Mouse (Mus musculus) mouse trophoblast stem cell (cell line): ENCODE results near the gene Abcb1a.

Experiments used
- in situ Hi-C, 2 experiments: fragments of 300-500 bp; cut with MseI, MboI; formaldehyde crosslinking; loops; 2 replicates in 1 of 2; 3 replicates in 1 of 2; pipeline ENCODE4 v1.15.1; 2025

Abcb1a gene

GRCm38 (mm10) chr5:8659911-8660737 is at the start of gene Abcb1a:
Abcb1a (plus strand) TSS chr5:8660077.
- in situ Hi-C loops: no loop called here

DNA sequence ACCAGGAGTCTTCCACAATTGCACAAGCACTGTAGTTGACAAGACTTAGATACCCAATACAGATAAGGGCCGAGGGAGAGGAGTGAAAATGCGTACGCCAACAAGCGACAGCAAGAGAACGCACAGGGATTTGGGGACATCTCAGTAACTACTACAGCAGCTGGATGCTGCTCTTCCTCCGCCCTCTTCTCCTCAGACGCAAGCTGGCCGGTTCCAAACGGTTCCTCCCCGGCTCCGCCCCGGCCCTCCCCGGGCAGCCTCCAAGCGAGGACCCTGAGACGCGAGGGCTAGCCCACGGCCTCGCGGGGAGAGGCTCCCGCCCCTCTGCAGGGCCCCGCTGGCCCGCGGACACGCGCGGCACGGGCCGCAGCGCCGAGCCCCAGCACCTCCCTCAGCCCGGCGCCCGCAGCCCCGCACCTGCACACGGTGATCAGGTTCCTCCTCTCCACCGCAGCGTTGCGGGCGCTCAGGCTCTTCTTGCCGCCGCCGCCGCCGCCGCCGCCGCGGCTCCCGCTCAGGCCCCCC is 37.7 kb upstream of the Abcb1a start:
- in situ Hi-C loops: no loop called here

DNA sequence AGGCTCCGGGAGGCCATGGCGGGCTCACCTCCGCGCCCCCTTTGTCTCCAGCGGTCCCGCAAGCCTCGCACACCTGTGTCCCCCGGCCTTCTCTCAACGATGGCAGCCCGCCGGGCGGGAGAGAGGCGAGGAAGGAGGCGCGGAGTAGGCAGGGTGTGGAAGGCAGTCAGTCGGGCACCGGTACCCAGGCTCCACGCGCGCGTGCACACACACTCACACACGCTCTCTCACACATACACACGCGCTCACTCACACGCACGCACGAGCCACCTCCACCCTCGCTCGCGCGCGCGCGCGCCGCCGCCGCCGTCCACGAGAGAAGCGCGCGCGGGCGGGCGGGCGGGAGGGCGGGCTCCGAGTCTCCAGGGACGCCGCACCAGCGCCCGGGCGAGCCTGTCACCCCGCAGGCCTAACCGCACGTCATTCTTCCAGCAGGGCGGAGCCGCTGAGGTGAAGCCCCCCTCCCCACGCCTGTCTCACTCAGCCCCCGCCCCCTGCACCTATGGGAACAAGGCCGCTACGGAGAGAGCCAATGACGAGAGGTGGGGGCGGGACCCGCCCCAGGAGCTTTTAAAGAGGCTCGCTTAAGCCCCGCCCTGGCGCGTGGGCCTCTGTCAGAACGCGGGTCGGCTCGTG is 37.2 kb upstream of the Abcb1a start, which contains the start of gene Rundc3b:
Rundc3b (minus strand) TSS at position 357 of the 636 bp plus-strand sequence.
- in situ Hi-C loops: no loop called here

DNA sequence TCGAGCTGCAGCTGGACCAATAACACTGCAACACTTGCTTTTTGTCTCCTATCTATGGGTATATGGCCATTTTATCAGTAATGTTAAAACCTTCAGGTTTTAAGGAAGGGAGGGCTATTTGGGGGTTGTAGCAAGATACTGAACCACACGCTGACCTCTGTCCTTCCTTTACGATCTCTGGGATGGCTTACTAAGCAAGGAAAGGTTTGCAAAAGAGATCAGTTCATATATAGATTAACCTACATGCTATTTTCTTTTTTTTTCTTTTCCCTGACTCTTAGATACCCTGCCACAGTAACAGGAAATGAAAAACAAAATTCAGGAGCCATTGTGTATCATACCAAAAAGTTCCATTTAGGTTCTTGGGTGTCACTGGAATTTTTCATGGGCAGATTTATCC is 27.0 kb upstream of the Abcb1a start:
- in situ Hi-C loops: no loop called here

- in situ Hi-C loops: no loop called here
Observed at GRCm38 (mm10) chr5:8634489-8634975, 25.3 kb upstream of the Abcb1a start.

DNA sequence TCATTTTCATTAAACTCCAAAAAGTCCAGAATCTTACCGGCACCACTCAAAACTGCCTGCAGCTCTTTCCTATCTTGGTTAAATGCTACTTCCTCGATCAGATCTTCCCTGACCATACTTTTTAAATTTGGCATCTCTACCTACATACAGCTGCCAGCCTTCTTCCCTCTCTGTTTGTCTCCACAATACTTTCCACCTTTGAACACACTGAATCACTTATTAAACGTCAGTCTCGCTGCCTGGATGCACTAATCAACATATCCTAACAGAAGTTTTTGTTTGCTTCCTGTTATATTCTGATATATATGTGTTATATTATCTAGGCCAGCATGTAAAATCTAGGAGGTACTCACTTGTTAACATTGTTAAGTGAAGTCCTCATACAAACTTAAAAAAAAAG is 11.6 kb upstream of the Abcb1a start:
- in situ Hi-C loops: no loop called here

GRCm38 (mm10) chr5:8648774-8649173 is 11.1 kb upstream of the Abcb1a start:
- in situ Hi-C loops: no loop called here

GRCm38 (mm10) chr5:8652085-8652484 is 7.8 kb upstream of the Abcb1a start:
- in situ Hi-C loops: no loop called here

DNA sequence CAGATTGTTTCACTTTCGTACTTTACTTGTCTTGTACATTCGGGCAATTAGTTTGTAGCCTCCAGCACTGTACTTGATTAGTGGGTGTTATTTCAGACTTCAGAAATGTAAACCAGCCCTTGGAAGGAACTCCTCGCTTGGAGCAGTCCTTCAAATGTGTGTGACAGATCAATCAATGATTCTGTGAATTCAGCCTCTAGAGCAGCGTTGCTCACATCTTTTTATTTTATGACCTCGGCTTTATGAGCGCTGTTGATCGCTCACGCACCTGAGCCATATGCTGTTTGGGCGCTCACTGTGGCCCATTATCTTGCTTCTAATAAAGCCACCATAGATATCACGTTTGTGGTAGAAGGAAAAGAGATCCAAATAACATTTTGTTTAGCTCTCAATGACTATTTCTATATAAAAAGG is 868 bp downstream of the Abcb1a start:
- in situ Hi-C loops: no loop called here

DNA sequence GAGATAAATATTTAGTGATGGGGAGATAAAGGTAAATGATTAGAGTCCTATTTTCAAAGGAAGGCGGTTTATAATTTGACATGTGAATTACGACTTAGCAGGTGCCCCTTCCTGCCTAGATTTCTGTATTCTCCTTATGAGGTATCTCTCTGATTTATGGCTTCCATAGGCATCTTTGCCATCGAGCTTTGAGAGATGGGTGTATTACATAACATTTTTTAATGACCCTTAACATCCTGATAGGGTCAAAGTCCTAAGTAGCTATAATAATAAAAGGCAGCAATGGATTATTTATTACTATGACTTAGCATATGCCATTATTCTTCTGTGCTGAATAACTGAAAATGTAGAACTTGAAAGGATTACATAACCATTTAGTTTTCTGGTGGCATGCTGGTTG is 4.8 kb downstream of the Abcb1a start:
- in situ Hi-C loops: no loop called here

DNA sequence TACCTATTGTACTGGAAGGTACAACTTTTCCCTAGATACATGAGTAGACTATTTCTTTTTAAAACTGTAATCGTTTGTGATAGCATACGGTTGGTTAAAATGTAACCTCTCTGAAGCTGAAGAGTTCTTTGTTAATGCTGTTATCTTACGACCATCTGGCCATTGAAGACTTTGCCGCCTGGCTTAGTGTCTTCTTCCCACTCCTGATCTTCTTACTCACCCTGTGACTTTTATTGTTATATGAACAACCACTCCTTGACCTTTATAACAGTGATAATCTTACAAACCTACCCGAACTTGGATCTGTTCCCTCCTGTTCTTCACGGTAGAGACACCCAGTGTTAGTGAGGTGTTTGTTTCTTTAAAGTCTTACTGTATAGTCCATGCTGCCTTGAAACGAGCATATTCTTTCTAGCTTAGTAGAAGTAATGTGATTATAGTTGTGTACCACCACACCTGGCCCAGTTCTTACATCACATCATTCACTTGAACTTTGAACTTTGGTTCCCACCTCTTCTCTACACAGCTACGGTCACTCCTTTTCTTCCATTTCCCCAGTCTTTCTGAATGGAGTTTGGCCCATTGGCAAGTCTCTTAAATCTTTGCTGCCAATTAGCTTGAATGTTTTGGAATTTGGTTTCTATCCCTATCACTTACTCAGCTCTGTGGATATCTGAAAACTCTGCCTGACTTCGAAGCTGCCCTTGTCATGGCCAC is 8.0 kb downstream of the Abcb1a start:
- in situ Hi-C loops: no loop called here

DNA sequence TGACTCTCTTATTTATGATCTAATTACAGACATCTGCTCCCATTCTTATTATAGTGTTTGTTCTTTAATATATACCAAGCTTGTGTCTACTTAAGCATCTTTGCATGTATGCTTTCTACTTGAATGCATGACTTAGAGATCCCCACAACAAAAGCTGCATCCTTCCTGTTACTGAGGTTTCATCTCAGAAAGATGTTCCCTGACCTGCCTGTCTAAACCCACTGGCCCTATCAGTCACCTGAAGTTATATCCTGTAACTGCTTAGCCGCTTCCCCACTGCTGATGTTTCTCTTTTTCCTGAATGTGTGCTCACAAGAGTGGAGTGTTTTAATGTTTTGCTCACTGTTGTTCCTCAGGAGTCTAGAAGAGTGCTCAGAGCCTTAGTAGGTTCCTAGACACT is 9.7 kb downstream of the Abcb1a start:
- in situ Hi-C loops: no loop called here

- in situ Hi-C loops: no loop called here
Observed at GRCm38 (mm10) chr5:8675262-8675951, 15.5 kb downstream of the Abcb1a start.

DNA sequence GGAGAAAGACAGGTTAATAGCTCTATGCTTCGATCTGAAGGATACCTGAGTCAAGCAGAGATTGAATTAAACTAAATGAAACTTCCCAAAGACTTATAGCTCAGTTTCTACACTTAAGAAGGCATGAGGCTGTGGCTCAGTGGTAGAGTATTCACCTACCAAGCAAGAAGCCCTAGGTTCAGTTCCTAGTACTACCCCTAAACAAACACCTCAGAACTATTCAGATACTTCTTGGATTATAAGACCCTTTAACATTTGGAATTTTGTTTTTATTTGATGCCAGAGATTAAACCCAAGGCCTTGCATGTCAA is 16.0 kb downstream of the Abcb1a start:
- in situ Hi-C loops: no loop called here

- in situ Hi-C loops: no loop called here
Observed at GRCm38 (mm10) chr5:8681166-8681565, 21.3 kb downstream of the Abcb1a start.

- in situ Hi-C loops: no loop called here
Observed at GRCm38 (mm10) chr5:8683686-8684085, 23.8 kb downstream of the Abcb1a start.

DNA sequence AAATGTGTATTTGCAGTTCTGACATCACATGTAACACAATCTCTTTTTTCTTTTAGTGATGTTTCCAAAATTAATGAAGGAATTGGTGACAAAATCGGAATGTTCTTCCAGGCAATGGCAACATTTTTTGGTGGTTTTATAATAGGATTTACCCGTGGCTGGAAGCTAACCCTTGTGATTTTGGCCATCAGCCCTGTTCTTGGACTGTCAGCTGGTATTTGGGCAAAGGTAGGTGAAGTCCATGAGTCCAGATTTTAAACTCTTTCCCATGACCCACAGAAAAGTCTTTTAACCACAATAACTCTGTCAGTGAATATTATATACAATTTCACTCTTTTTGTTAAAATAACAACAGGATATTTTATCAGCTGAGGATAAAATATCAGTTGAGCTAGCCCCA is 26.2 kb downstream of the Abcb1a start:
- in situ Hi-C loops: no loop called here

- in situ Hi-C loops: no loop called here
Observed at GRCm38 (mm10) chr5:8687550-8687949, 27.7 kb downstream of the Abcb1a start.

- in situ Hi-C loops: no loop called here
Observed at GRCm38 (mm10) chr5:8716061-8716460, 56.2 kb downstream of the Abcb1a start.

DNA sequence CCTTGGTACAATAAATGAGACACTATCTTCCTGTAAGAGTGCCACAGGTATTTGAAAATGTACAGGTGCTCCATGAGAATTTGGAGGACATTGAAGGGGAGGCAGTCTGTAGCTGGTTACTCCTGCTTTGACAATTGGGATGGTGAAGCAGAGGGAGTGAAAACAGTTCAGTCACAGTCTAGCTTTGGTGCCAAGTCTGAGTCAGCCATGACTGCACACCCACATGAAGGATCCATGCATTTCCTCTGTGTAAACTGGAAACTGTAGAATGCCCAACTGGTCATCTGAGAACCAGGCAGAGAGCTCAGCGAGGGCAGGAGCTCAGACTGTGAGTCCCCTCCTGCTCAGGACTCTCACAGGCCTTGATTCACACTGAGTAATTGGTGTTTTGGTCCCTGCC is 59.7 kb downstream of the Abcb1a start:
- in situ Hi-C loops: no loop called here

DNA sequence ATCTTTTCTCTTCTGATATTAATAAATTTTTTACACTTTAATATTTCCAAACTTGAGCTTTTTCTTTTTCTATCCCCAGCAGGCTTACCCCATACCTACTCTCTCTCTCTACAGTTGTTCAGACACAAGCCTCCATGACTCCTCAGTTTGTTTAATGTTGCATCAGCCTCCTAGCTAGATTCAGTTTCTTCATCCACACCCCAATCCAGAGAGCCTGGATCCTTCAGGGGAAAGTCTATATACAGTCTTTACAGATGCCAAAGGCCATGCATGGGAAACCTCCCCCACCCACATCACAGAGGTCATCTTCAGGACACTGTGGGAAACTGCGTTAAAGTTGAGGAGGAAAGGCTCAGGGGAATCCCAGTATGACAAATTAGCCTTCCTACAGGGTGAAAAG is 62.3 kb downstream of the Abcb1a start:
- in situ Hi-C loops: no loop called here

DNA sequence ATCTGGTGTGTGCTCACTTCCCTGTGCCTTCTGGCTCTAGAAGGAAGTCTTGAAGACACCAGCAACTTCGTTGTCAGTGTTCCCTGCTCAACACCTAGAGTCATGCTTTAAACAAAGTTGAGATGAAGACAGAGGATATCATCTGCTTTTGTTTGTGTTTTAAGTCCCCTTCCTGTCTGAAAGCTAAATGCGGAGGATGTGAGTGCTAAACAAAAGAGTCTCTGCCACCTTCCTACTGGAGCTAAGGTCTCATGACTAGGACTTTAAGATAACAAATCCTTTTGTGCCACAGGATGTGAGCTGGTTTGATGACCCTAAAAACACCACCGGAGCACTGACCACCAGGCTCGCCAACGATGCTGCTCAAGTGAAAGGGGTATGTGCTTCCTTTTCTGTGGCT is 63.0 kb downstream of the Abcb1a start:
- in situ Hi-C loops: no loop called here
